ENCODE assay signal across 13 mouse cellular contexts in genomic region chr15:99095356-99095755, GRCm38 (mm10). TPM values are rescaled to one million over a fixed set of nuclear protein-coding genes. Genes with fewer than 3 reads are reported as not detected.
DNase-seq lines count a peak whose midpoint lies in the region; ATAC-seq and TF ChIP-seq lines count a peak whose summit lies in the region.
"Had no signal": no experiment of that assay in that cellular context is flagged by ENCODE, and none has a peak within 500 bp of the region (broad histone marks: within the 10 kb centered on the region; RNA-seq: fewer than 3 reads in every experiment).

No protein-coding gene starts in this region.

- H3K9me3 ChIP-seq in heart, embryonic 15.5 days (replicated peaks): no peaks in the 10 kb centered on the region
- no peaks in the 10 kb centered on the region for H3K9me3 ChIP-seq in midbrain, embryonic 11.5 days (ENCODE audit: control insufficient read depth, low read length)
- H3K9me3 ChIP-seq in midbrain, postnatal 0 days (ENCODE audit: low read length): no peaks in the 10 kb centered on the region
- H3K9me3 ChIP-seq in midbrain, embryonic 13.5 days: no peaks in the 10 kb centered on the region
- H3K9me3 ChIP-seq: lung, embryonic 15.5 days had no signal

- no peak overlapping the region for H3K4me2 ChIP-seq in heart, embryonic 15.5 days
- H3K4me2 ChIP-seq in midbrain, embryonic 11.5 days: peak overlapping the region; percentile 7; the same call in 1 of the 2 replicates
- no peak overlapping the region for H3K4me2 ChIP-seq in midbrain, postnatal 0 days (ENCODE audit: low read depth, low read length, poor library complexity, severe bottlenecking)
- peak overlapping the region; percentile 29; the same call in 1 of the 2 replicates for H3K4me2 ChIP-seq in midbrain, embryonic 13.5 days (replicated peaks)

- WGBS in heart, embryonic 15.5 days: 18% methylated on average over 6 of the region's 6 CpGs
- WGBS in midbrain, embryonic 11.5 days: 3% methylated on average over 6 of the region's 6 CpGs
- 27% methylated on average over 6 of the region's 6 CpGs for WGBS in midbrain, postnatal 0 days
- 5% methylated on average over 6 of the region's 6 CpGs for WGBS in midbrain, embryonic 13.5 days

- no peak for TF ChIP-seq CTCF in midbrain, postnatal 0 days (IDR thresholded peaks at IDR 0.05)

- no peak overlapping the region for H3K27ac ChIP-seq in heart, embryonic 15.5 days
- H3K27ac ChIP-seq in midbrain, embryonic 11.5 days (ENCODE audit: low read depth, low read length): no peak overlapping the region; the same call in 1 of the 2 replicates
- no peak overlapping the region for H3K27ac ChIP-seq in midbrain, postnatal 0 days (ENCODE audit: low read depth, low read length)
- H3K27ac ChIP-seq in midbrain, embryonic 13.5 days: 0 out of 2 replicates have a peak overlapping the region, but pooled peaks have one; percentile 14
- H3K27ac ChIP-seq: gastrocnemius, adult 2 months; lung, embryonic 15.5 days had no signal

- ATAC-seq in heart, embryonic 15.5 days (replicated peaks; ENCODE audit: insufficient number of reproducible peaks, insufficient read depth, low FRiP score, low read depth): no peak
- no peak for ATAC-seq in midbrain, embryonic 11.5 days (ENCODE audit: low FRiP score)
- no peak for ATAC-seq in midbrain, postnatal 0 days (ENCODE audit: low FRiP score)
- ATAC-seq in midbrain, embryonic 13.5 days: no peak
- ATAC-seq in CD4-positive, CD25-positive, alpha-beta regulatory T cell, adult 4 months: no peak
- ATAC-seq: inflammation-experienced regulatory T-cells, adult 6 months had no signal

- H3K36me3 ChIP-seq in heart, embryonic 15.5 days: no peaks in the 10 kb centered on the region
- no peaks in the 10 kb centered on the region for H3K36me3 ChIP-seq in midbrain, embryonic 11.5 days (ENCODE audit: control insufficient read depth, insufficient read depth, low read length)
- no peaks in the 10 kb centered on the region for H3K36me3 ChIP-seq in midbrain, postnatal 0 days (ENCODE audit: insufficient read depth, low read length)
- H3K36me3 ChIP-seq in midbrain, embryonic 13.5 days: no peaks in the 10 kb centered on the region
- H3K36me3 ChIP-seq: lung, embryonic 15.5 days had no signal

- no peak overlapping the region for H3K9ac ChIP-seq in heart, embryonic 15.5 days
- no peak overlapping the region for H3K9ac ChIP-seq in midbrain, embryonic 11.5 days (ENCODE audit: low read length)
- no peak overlapping the region for H3K9ac ChIP-seq in midbrain, postnatal 0 days (replicated peaks; ENCODE audit: low read length, poor library complexity, severe bottlenecking)
- no peak overlapping the region for H3K9ac ChIP-seq in midbrain, embryonic 13.5 days (replicated peaks)
- H3K9ac ChIP-seq: lung, embryonic 15.5 days had no signal

- DNase-seq in heart, postnatal 25 days (ENCODE audit: low spot score): no peak
- peak; percentile 90 for DNase-seq in midbrain, embryonic 11.5 days (ENCODE audit: low spot score, missing footprints)
- DNase-seq in midbrain, postnatal 0 days (ENCODE audit: low spot score): no peak
- DNase-seq in adrenal gland, adult (ENCODE audit: inconsistent age in 2 of 2, low spot score in 1 of 2): no peak
- DNase-seq: adrenal gland, postnatal 25 days; gastrocnemius, adult 2 months had no signal

- peaks cover 51% of the 10 kb centered on the region for H3K4me1 ChIP-seq in heart, embryonic 15.5 days (replicated peaks)
- peaks cover 42% of the 10 kb centered on the region for H3K4me1 ChIP-seq in midbrain, embryonic 11.5 days (ENCODE audit: control insufficient read depth, insufficient read depth, low read length)
- peaks cover 14% of the 10 kb centered on the region for H3K4me1 ChIP-seq in midbrain, postnatal 0 days (ENCODE audit: insufficient read depth, low read length)
- H3K4me1 ChIP-seq in midbrain, embryonic 13.5 days (replicated peaks): peaks cover 69% of the 10 kb centered on the region

- H3K4me3 ChIP-seq in heart, embryonic 15.5 days: 0 out of 2 replicates have a peak overlapping the region, but pooled peaks have one; percentile 6
- H3K4me3 ChIP-seq in midbrain, embryonic 11.5 days (ENCODE audit: low read depth, low read length): no peak overlapping the region
- H3K4me3 ChIP-seq in midbrain, postnatal 0 days (ENCODE audit: low read depth, low read length): no peak overlapping the region
- no peak overlapping the region; the same call in 1 of the 2 replicates for H3K4me3 ChIP-seq in midbrain, embryonic 13.5 days (replicated peaks)

- intact Hi-C loops in heart, postnatal 25 days (cut with DNase I): no loop called here

- H3K27me3 ChIP-seq in heart, embryonic 15.5 days: peaks cover 95% of the 10 kb centered on the region
- peaks cover 72% of the 10 kb centered on the region for H3K27me3 ChIP-seq in midbrain, embryonic 11.5 days (ENCODE audit: control insufficient read depth, insufficient read depth, low read length)
- peaks cover 33% of the 10 kb centered on the region for H3K27me3 ChIP-seq in midbrain, postnatal 0 days (ENCODE audit: insufficient read depth, low read length)
- H3K27me3 ChIP-seq in midbrain, embryonic 13.5 days: peaks cover 75% of the 10 kb centered on the region

RNA-seq across cellular contexts. Expression of gene Dnajc22, which starts 2.4 kb away (rescaled TPM):
- 0.55 and 1.0 TPM in 2 replicates for polyA plus RNA-seq in heart, embryonic 15.5 days (2015; fragmentation: Nextera tagmentation; extraction: Ambion mirVana)
- total RNA-seq in heart, postnatal 25 days (2021): under 1 TPM; 0.16 to 0.45 TPM
- 0.46 and 0.50 TPM in 2 replicates for polyA plus RNA-seq in midbrain, embryonic 11.5 days (2014; fragmentation: Nextera tagmentation; extraction: Ambion mirVana)
- total RNA-seq in midbrain, postnatal 0 days (2014; rRNA removed): 0.61 and 0.88 TPM in 2 replicates
- 1.3 and 1.6 TPM in 2 replicates for polyA plus RNA-seq in midbrain, postnatal 0 days (2015; fragmentation: Nextera tagmentation; extraction: Ambion mirVana)
- 1.7 and 1.8 TPM in 2 replicates for polyA plus RNA-seq in midbrain, embryonic 13.5 days (2015; fragmentation: Nextera tagmentation; extraction: Ambion mirVana)
- polyA plus RNA-seq in CD4-positive, CD25-positive, alpha-beta regulatory T cell, adult 4 months (2017; shearing (Covaris generic)): not detected
- total RNA-seq: gastrocnemius, adult 2 months; megakaryocyte progenitor cell, adult 5-6 weeks had no signal
- polyA plus RNA-seq: inflammation-experienced regulatory T-cells, adult 6 months had no signal

RNA-seq across cellular contexts. Expression of gene C1ql4, which starts 7.7 kb away (rescaled TPM):
- 0.15 and 0.26 TPM in 2 replicates for polyA plus RNA-seq in heart, embryonic 15.5 days (2015; fragmentation: Nextera tagmentation; extraction: Ambion mirVana)
- not detected for total RNA-seq in heart, postnatal 25 days (2021)
- polyA plus RNA-seq in midbrain, embryonic 11.5 days (2014; fragmentation: Nextera tagmentation; extraction: Ambion mirVana): 5.0 and 6.2 TPM in 2 replicates
- 17.7 and 21.1 TPM in 2 replicates for total RNA-seq in midbrain, postnatal 0 days (2014; rRNA removed)
- polyA plus RNA-seq in midbrain, postnatal 0 days (2015; fragmentation: Nextera tagmentation; extraction: Ambion mirVana): 8.5 and 9.2 TPM in 2 replicates
- 10.1 and 13.7 TPM in 2 replicates for polyA plus RNA-seq in midbrain, embryonic 13.5 days (2015; fragmentation: Nextera tagmentation; extraction: Ambion mirVana)
- not detected for polyA plus RNA-seq in CD4-positive, CD25-positive, alpha-beta regulatory T cell, adult 4 months (2017; shearing (Covaris generic))
- total RNA-seq: adrenal gland, postnatal 25 days; gastrocnemius, adult 2 months; liver, adult 2 months; megakaryocyte progenitor cell, adult 5-6 weeks had no signal
- polyA plus RNA-seq: inflammation-experienced regulatory T-cells, adult 6 months; lung, embryonic 15.5 days had no signal

RNA-seq across cellular contexts. Expression of gene Troap, which starts 21.0 kb away (rescaled TPM):
- 26.8 and 27.9 TPM in 2 replicates for polyA plus RNA-seq in heart, embryonic 15.5 days (2015; fragmentation: Nextera tagmentation; extraction: Ambion mirVana)
- under 1 TPM; 0.13 to 0.67 TPM for total RNA-seq in heart, postnatal 25 days (2021)
- polyA plus RNA-seq in midbrain, embryonic 11.5 days (2014; fragmentation: Nextera tagmentation; extraction: Ambion mirVana): 19.7 and 27.2 TPM in 2 replicates
- total RNA-seq in midbrain, postnatal 0 days (2014; rRNA removed): 1.6 and 4.1 TPM in 2 replicates
- polyA plus RNA-seq in midbrain, postnatal 0 days (2015; fragmentation: Nextera tagmentation; extraction: Ambion mirVana): 1.4 and 2.1 TPM in 2 replicates
- 13.3 and 14.6 TPM in 2 replicates for polyA plus RNA-seq in midbrain, embryonic 13.5 days (2015; fragmentation: Nextera tagmentation; extraction: Ambion mirVana)
- polyA plus RNA-seq in CD4-positive, CD25-positive, alpha-beta regulatory T cell, adult 4 months (2017; shearing (Covaris generic)): 1 to 10 TPM in 1 of 2 experiments, under 1 TPM in 1; 0.59 to 1.3 TPM
- total RNA-seq: gastrocnemius, adult 2 months; liver, adult 2 months had no signal
- polyA plus RNA-seq: liver, adult 2 months had no signal

RNA-seq across cellular contexts. Expression of gene Spats2, which starts 30.4 kb away (rescaled TPM):
- 27.3 and 28.7 TPM in 2 replicates for polyA plus RNA-seq in heart, embryonic 15.5 days (2015; fragmentation: Nextera tagmentation; extraction: Ambion mirVana)
- total RNA-seq in heart, postnatal 25 days (2021): 1 to 10 TPM; 7.7 to 7.9 TPM
- polyA plus RNA-seq in midbrain, embryonic 11.5 days (2014; fragmentation: Nextera tagmentation; extraction: Ambion mirVana): 58.8 and 65.6 TPM in 2 replicates
- 27.8 and 31.8 TPM in 2 replicates for total RNA-seq in midbrain, postnatal 0 days (2014; rRNA removed)
- 17.7 and 19.5 TPM in 2 replicates for polyA plus RNA-seq in midbrain, postnatal 0 days (2015; fragmentation: Nextera tagmentation; extraction: Ambion mirVana)
- 40.6 and 45.7 TPM in 2 replicates for polyA plus RNA-seq in midbrain, embryonic 13.5 days (2015; fragmentation: Nextera tagmentation; extraction: Ambion mirVana)
- under 1 TPM in 1 of 2 experiments, not detected in 1; 0.62 TPM for polyA plus RNA-seq in CD4-positive, CD25-positive, alpha-beta regulatory T cell, adult 4 months (2017; shearing (Covaris generic))

RNA-seq across cellular contexts. Expression of gene Prph, which starts 40.4 kb away (rescaled TPM):
- 1.1 and 12.9 TPM in 2 replicates for polyA plus RNA-seq in heart, embryonic 15.5 days (2015; fragmentation: Nextera tagmentation; extraction: Ambion mirVana)
- under 1 TPM; 0.14 to 0.42 TPM for total RNA-seq in heart, postnatal 25 days (2021)
- polyA plus RNA-seq in midbrain, embryonic 11.5 days (2014; fragmentation: Nextera tagmentation; extraction: Ambion mirVana): 3.6 and 4.8 TPM in 2 replicates
- 9.8 and 11.2 TPM in 2 replicates for total RNA-seq in midbrain, postnatal 0 days (2014; rRNA removed)
- polyA plus RNA-seq in midbrain, postnatal 0 days (2015; fragmentation: Nextera tagmentation; extraction: Ambion mirVana): 8.0 and 9.1 TPM in 2 replicates
- polyA plus RNA-seq in midbrain, embryonic 13.5 days (2015; fragmentation: Nextera tagmentation; extraction: Ambion mirVana): 7.5 and 8.2 TPM in 2 replicates
- not detected for polyA plus RNA-seq in CD4-positive, CD25-positive, alpha-beta regulatory T cell, adult 4 months (2017; shearing (Covaris generic))
- polyA plus RNA-seq: inflammation-experienced regulatory T-cells, adult 6 months had no signal

Comparison
In these comparisons a context has a peak if more than half of its experiments do, and no peak if none do; other contexts are left out.
1. H3K4me2 ChIP-seq: peak in midbrain, embryonic 11.5 days (single experiment) and midbrain, embryonic 13.5 days (single experiment); none in heart, embryonic 15.5 days (single experiment) and midbrain, postnatal 0 days (single experiment).